Mouse (Mus musculus): ENCODE results near the gene Cmc2.

Cmc2 gene

DNA sequence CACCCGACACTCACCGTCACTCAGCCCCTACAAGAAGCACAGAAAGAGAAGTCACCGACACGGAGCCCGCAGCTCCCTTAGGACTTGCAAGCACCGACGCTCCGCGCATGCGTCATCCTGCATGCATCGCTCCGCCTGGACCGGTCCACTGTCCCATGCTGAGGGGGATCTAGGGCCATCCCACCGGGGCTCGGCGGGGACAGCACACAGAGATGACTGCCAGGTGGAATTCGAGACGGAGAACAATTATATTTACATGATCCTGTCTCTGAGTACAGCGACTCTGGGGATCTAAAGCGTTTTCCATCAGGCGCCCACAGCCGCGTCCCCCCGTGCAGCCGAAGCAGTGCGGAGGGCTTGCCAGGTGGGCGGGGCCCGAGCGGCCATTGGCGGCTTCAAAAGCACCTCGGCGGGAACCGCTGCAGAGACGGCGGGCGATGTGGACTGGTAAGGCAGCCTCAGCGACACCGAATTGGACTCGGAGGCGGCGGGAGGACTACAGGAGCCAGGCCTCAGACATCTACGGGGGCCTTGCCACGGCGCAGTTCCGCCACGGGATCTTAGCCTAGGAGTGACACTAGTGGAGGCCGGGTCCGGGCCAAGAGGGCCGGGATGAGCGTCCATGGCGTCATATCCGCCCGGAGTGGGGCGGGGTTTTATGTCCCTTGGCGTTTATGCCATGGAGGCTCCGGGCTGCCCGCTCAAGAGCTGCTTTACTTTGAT, at the start of gene Cmc2, which contains the start of gene Cenpn:
Cmc2 (minus strand) TSS at position 119 of the 723 bp plus-strand sequence.
Cenpn (plus strand) TSS at position 394 of the 723 bp plus-strand sequence.
- DNase-seq (ENCODE audit: low read depth, low spot score) = peak; percentile 98

DNA sequence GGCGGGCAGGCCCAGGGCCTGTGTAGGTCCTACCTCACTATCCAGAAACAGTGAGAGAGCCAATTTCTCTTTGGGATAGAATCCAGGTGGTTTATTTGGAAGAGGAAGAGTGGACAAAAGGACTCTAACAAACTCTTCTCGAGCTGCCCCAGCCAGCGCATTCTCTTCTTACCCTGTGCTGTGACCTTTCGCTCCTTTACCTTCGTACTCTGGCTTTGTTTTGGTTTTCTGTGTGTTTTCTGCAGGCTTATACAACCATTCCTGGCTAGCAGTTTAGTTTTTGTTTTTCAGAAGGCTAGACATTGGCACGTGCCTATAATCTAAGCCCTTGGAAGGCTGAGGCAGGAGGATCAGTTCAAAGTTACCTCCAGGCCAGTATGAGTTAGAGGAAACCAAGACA, 48.3 kb upstream of the Cmc2 start:
- no peak for DNase-seq (ENCODE audit: low read depth, low spot score)

DNA sequence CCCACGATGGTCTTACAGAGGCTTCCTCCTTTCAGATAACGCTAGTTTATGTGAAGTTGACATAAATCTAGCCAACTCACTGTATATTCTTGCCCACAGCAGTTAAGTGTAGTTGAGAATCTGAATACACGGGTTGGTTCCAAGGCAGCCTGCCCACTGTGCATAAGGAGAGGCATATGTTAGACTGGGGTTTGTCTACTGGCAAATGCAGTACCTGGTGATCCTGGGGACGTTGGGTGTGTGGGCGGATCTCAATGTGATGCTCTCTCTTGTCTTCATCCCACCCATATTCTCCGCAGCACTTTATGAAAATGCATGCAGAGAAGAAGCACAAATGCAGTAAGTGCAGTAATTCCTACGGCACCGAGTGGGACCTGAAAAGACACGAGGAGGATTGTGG, 33.2 kb upstream of the Cmc2 start:
- no peak for DNase-seq (ENCODE audit: low read depth, low spot score)

DNA sequence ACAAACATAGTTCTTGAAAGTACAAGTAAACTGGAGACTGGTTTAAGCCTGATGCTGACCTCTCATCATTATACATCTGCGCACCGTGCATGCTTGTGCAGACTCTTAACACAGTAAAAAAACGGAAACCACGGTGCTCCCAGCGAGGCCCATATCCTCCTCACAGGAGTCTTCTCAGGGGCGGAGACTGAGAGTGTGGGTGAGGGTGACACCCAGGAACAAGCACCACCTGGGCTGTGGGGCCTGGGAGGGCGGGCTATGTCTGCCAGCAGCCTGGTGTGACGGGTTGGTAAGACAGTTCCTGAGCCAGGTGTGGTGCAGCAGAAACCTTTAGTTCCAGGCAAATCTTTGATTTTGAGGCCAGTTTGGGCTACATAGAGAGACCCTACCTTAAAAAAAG, 31.2 kb upstream of the Cmc2 start:
- DNase-seq (ENCODE audit: low read depth, low spot score) = no peak

DNA sequence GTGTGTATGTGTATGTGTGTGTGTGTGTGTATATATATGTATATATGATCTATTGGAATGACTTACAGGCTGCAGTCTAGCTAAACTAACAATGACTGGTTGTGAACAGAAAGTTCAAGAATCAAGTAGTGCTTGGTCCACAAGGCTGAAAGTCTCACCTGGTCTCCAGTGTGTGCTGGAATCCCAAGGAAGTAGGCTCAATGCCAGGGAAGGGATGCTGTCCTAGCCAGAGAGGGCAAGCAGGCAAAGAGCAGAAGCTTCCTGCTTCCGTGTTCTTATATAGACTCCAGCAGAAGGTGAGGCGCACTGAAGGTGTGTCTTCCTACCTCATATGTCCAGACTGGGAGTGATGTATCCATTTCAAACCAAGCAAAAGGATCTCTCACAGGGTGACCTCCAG, 30.5 kb upstream of the Cmc2 start:
- no peak for DNase-seq (ENCODE audit: low read depth, low spot score)

DNA sequence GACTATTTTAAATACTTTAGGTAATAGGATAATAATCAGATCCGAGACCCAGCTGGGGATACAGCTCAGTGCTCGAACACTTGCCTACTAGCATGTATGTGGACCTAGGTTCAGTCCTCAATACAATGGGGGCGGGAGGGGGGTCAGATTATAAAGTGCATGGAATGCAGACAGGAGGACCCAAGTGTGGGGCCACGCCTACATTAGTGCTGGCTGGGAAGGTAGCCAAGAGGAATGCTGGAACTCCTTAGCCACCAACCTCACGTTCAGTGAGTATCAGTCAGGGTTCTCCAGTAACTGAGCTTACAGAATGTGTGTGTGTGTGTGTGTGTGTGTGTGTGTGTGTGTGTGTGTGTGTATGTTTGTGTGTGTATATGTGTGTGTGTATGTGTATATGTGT, 30.1 kb upstream of the Cmc2 start:
- no peak for DNase-seq (ENCODE audit: low read depth, low spot score)

DNA sequence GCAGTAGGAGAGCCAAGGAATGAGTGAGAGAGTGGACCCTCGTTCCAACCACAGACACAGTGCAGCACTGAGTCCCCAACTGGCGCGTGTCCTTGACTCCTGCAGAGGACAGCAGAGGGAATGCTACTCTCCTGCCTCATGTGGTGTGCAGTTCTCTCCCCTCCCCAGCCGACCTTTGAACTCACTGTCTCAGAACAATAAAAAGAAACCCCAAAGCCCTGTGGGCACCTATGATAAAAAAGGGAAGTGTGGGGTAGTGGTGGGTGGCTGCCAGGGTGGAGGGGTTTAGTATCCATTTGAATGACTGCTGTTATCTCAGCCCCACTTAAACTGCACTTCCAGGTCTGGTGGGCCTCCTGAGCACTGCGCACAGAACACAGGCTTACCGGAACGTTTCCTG, 26.3 kb upstream of the Cmc2 start:
- no peak for DNase-seq (ENCODE audit: low read depth, low spot score)

DNA sequence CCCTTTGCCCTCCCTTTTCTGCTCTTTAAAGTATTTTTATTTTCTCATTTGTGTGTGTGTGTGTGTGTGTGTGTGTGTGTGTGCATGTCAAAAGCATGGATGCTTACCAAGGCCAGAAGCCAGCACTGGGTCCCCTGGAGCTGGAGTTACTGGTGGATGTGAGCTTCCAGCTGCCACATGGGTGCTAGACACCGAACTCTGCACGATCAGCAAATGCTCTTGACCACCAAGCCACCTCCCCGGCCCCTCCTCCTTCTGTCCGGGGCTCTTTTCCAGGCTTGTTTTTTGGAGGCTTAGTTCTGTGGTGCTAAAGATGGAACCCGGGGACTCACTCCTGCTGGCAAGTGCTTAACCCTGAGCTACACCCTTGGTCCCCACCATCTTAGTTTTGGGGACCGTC, 25.6 kb upstream of the Cmc2 start:
- no peak for DNase-seq (ENCODE audit: low read depth, low spot score)

DNA sequence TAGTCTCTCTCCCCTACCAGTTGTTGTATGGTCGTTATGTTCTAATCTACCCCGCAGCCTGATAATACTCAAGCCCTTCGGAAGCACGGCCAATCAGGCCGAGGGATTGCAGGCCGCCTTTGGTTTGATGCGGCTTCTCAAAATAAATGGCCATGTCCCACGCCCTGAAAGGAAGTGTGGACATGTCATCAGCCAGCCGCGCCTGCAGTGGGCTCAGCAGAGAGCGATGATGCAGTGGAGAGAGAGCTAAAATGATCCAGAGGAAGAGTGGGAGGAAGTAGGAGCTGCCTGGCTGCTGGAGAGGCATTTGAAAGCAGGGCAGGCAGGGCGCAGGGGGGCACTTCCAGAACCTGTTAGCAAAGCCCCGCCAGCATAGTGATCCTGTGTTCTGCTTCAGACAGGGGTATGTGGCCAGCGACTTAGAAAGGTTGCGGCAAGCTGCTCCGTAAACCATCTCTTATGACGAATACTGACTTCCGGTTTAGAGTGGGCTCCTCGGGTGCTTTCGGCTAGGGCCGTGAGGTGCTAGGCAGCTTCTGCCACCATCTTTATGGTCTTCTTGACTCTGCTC, 25.1 kb upstream of the Cmc2 start:
- DNase-seq (ENCODE audit: low read depth, low spot score) = no peak

DNA sequence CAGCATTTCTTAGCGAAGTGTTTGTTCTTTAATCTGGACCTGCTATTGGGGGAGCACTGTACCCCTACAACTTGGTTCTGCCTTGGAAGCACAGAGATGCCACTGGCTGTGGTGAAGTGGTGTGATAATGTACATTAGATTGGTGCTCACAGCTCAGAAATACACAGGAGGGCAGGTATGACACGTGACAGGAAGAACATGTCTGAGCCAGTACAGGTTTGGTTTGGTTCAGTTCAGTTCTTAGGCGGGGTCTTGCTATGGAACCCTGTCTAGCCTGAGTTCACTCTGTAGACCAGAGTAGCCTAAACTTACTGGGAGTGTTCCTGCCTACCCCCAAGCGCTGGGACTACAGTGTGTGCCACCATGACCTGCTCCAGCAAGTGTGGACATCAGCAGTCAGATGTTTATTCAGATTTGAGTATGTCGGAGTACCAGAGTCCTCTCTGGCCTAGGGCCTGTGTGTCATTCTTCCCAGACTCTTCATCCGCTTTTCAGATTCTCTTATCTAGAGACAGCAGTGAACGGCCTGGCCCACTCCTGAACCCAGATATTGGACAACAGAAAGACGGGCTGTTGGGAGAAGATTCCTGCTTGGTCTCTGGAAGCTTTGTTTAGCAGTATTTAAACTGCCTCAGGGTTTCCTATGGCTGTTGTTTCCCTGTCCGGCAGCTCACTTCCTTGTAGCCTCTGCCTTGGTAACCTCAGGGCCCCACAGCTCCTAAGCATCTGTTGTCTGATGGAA, 24.1 kb upstream of the Cmc2 start:
- no peak for DNase-seq (ENCODE audit: low read depth, low spot score)

DNA sequence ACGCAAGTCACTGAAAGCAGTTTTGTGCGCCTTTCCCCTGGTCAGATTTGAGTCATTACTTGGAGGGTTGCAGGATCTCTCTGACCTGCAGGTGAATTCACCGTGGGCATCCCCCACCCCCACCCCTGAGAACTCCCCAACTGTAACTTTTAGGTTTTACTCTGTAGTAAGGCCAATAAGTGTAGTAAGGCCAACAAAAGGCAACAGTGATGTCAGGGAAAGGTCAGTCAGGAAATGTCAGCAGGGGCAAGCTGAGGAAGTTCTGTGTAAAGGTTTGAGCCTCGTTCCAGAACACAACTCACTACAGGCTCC, 23.1 kb upstream of the Cmc2 start:
- no peak for DNase-seq (ENCODE audit: low read depth, low spot score)

DNA sequence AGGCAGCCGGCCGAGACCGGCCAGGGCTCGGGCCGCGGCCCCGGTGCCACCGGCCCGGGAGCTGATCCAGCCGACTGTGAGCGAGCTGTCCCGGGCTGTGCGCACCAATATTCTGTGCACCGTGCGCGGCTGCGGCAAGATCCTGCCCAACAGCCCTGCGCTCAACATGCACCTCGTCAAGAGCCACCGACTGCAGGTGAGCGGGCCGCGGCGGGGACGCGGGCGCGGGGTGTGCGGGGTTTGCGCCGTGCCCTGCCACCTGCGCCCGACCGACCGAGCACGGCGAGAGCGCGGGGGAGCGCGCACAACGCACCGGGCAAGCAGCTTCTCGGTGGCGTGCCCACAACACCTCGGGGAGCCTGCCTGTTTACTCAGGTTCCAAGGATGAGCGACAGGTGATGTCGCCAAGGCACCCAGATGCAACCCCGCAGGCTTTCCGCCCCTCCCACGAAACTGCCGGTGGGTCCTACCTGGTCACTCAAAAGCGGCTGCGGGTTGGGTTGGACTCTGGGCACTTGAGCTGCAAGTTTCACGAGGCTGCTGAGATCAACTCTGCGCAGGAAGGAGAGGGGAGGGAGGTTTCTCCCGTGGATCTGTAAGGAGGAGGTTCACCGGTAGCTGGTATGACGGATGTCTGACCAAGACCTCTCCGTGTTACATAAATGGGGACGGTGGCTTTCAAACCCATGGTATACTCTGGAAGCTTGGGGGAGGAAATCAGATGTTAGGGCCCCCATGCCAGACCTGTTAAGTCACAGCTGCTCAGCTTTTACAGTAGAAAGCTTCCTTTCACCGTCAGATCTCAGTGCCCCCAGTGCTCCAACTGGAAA, 22.5 kb upstream of the Cmc2 start:
- peak; percentile 16 for DNase-seq (ENCODE audit: low read depth, low spot score)

DNA sequence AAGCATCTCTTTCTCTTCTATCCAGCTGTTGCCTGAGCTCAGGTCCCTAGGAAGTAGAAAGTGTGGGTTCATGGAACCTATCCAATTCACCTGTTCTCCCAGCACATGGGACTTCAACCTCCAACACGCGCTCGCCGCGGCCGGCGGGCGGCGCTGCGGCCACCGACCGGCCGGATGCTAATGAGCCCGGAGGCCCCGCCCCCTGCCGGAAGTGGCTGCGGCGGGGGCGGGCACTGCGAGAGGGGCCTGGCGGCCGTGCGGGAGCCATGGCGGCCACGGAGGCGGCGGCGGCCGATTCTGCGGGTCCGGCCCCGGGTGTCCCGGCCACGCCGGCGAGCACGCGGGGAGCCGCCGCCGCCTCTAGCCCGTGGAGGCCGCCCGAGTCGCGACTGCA, 21.9 kb upstream of the Cmc2 start, which contains the start of gene Atmin:
Atmin (plus strand) TSS at position 233 of the 394 bp plus-strand sequence.
- peak; percentile 90 for DNase-seq (ENCODE audit: low read depth, low spot score)

DNA sequence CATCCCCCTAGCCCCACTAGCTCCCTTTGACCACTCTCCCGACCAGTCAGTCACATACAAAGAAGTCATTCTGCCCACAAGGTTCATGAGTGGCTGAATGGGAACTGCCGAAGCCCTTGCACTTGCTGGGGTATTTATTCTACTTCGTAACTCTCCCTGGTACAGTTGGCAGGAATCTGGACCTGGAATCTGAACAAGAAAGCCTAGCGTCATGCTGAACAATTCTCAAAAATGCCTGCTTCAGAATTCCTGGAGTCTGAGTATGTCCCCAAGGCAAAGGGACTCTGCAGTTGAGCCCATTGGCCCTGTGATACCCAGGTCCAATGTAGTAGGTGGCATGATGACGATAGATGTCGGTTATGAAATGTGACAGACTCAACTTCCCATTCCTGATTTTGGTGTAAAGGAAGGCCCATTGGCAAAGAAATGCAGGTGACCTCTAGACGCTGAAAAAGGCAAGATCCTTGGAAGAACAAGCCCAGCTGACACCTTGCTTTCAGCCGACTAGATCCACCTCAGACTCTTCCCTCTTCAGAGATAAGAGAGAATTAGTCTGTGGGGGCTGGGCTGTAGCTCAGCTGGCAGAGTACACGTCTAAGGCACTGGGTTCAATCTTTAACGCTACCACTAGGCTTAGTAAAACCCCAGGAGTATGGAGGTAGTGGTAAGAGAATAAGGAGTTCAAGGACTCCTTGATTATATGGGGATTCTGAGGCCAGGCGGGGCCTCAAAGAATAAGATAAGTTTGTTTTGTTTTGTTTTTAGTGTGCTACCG, 21.2 kb upstream of the Cmc2 start:
- no peak for DNase-seq (ENCODE audit: low read depth, low spot score)

DNA sequence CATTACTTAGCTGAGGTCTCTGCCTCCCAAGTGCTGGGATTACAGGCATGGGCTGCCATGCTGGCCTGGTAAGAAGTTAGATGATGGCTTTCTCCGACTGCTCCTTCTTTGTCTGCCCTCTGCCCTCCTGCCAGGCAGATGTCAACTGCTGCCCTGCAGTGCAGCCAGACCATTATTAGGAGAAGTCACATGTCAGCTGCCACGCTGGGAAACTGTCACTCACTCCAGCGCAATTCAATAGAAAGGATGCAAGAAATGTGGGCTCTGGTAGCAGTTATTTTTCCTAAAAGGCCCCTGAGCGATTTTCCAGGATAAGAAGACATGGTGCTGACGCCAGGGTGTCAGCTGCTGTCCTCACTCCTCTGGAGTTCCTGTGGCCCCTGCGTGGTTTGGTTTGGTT, 14.3 kb upstream of the Cmc2 start:
- no peak for DNase-seq (ENCODE audit: low read depth, low spot score)

DNA sequence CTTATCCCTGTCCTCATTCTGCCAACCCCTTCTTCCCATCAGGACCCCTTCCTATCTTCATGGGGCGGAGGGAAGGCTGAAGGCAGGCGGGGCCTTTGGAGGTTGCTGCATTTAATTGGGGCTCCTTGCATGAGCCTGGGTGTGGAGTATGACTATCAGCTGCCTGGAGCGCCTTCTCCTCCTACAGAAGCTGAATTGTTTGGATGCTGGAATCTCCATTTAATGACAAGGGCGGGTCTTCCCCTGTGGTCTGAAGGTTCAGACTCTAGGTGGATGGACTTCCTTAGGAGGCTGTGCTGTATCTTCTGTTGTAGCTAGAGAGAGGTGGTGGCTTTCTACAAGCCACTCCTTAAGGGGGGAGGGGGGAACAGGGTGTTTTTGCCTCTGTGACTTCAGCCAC, 13.7 kb upstream of the Cmc2 start:
- no peak for DNase-seq (ENCODE audit: low read depth, low spot score)

DNA sequence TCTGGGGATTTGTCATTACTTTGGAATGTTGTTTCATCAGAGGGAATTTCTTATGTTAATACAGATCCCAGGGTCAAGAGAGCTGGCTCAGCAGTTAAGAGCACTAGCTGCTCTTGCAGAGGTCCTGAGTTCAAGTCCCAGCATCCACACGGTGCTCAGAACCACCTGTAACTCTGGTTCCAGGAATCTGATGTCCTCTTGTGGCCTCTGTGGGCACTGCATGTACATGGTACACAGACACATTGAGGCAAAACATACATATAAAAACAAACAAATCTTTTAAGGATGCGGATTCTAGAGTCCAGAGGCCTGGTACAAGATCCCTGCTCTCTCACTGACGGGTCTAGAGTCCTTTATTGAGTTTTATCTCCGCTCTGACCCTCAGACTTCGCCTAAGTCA, 7.3 kb upstream of the Cmc2 start:
- no peak for DNase-seq (ENCODE audit: low read depth, low spot score)

DNA sequence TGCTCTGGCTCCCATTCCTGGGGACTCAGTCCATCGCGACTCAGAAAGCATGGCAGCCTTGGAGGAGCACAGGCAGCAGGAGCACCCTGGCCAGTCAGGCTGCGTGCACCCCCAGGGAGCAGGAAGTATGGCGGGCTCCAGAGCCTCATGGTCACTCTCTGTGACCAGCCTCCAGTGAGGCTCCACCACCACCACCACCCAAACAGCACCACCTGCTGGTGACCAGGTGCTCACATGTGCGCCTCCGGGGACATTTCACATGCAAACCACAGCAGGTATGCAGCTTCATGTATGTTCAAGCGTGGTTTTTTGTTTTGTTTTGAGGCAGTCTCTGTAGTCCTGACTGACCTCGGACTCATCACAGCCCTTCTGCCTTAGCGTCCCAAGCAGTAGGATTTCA, 6.6 kb upstream of the Cmc2 start:
- peak; percentile 34 for DNase-seq (ENCODE audit: low read depth, low spot score)

DNA sequence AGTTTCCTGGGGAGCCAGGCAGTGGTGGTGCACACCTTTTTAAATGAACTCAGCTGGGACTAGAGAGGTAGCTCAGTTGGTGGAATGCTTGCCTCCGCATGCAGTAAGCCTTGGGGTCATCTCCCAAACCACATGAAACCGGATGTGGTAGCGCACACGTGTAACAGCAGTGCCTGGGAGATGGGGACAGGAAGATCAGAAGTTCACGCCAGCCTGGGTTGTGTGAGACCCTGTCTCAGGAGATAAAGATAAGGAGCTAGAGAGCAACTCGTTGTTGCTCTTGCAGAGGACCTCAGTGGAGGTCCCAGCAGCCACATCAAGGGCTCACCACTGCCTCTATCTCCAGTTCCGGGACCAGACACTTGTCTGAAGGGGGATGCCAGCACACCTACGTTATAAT, 2.3 kb upstream of the Cmc2 start:
- no peak for DNase-seq (ENCODE audit: low read depth, low spot score)

DNA sequence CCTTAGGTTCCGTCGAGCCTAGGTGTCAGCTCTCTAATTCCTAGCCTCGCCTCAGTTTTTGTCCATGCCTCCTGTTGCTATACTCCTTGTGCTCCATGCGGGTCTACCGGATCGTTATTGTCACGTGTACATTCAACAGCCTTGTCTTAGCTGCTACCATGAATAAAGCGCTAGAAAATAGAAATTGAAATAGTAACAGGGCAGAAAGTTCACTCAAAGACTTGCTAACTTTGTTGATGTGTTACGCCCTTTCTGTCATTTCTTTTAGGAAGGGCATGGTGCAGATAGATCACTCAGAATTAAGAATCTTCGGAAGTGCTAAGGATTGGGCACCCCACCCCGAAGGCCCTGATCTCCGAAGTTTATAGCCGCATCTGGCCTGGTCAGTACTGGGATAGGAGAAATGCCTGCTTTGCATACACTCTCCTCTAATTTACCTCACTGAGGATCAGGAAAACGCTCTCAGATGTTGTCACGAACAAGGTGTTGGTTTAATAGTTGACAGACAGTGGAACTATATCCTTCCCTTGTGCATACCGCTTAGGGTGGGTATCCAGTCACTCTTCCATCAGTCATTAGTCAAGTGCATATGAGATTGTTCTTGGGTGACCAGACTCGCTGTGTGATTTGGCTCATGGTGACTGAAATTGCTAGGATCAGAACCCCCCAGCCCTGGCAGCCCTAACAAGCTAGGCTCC, 954 bp upstream of the Cmc2 start:
- DNase-seq (ENCODE audit: low read depth, low spot score) = no peak

DNA sequence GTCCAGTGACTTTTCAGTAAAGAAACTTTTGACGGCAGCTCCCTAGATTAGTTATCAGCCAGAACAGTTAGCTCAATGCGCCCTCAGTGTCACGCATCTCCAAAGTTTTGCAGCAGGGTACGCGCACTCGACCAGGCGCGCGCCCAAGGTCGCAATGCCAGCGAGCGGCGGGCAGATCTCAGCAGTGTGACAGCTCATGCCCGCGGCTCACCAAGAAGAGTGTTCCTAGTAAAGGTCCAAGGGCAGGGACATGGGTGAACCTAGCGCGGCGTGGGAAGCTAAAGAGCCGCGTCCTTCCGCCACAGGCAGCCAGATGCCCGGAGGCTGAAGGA, 284 bp downstream of the Cmc2 start:
- DNase-seq (ENCODE audit: low read depth, low spot score) = no peak

Measured in mesoderm, embryonic 11.5 days (tissue).